10 mouse cellular contexts compared by ENCODE assay signal in the genomic region with DNA sequence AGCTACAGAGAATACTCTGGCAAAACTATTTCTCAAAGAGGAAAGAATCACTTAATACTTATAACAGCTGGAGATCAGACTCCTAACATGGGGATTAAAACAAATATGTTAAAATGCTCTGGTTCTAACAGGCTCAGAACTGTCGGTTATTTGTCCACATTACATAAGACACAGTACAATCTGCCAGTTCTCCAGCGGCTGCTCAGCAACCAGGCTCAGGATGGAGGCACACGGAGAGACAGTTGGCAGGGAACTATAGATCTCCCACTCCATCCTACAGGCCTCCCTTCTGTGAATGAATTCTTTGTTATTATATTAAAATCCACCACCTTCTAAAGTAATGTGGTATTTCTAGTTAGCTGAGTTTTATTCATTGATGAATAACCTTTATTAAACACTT. TPM values are rescaled to one million over a fixed set of nuclear protein-coding genes. Genes with fewer than 3 reads are reported as not detected.
DNase-seq lines count a peak whose midpoint lies in the region.
"Had no signal": no experiment of that assay in that cellular context is flagged by ENCODE, and none has a peak within 500 bp of the region (broad histone marks: within the 10 kb centered on the region; RNA-seq: fewer than 3 reads in every experiment).

No protein-coding gene starts in this region.

- DNase-seq in layer of hippocampus, adult 18-20 months (ENCODE audit: low spot score in 2 of 2), result peak; percentile 70 to 83
- no peak for DNase-seq in layer of hippocampus, postnatal 25 days (ENCODE audit: extremely low spot score in 1 of 2, low spot score in 1 of 2)
- DNase-seq in cerebellum, adult 18-20 months, result peak; percentile 52 to 75
- peak; percentile 37 to 62 for DNase-seq in cerebellum, postnatal 14 days
- peak; percentile 26 to 35 for DNase-seq in left cerebral cortex, postnatal 36 days (ENCODE audit: low spot score in 2 of 2)
- no peak for DNase-seq in urinary bladder, adult 18-20 months (ENCODE audit: low spot score in 2 of 2)
- no peak for DNase-seq in lung, postnatal 10 days
- DNase-seq: kidney, adult 2 months; thymus, adult 2 months had no signal

- intact Hi-C loops in left cerebral cortex, postnatal 36 days (cut with DNase I), result no loop called here

RNA-seq across cellular contexts. Expression of gene Reln, which starts 37.4 kb away (rescaled TPM):
- total RNA-seq in layer of hippocampus, adult 18-20 months (2021), result 10 to 100 TPM; 40.9 to 44.7 TPM
- total RNA-seq in layer of hippocampus, postnatal 25 days (2021), result 10 to 100 TPM; 46.9 to 52.6 TPM
- 10 to 100 TPM; 73.0 to 81.2 TPM for total RNA-seq in left cerebral cortex, postnatal 36 days (2021)
- total RNA-seq: hematopoietic stem cell, adult 5-6 weeks had no signal

Comparison
In these comparisons a context has a peak if more than half of its experiments do, and no peak if none do; other contexts are left out.
1. DNase-seq: peak in layer of hippocampus, adult 18-20 months (2 of 2), cerebellum, adult 18-20 months (2 of 2), cerebellum, postnatal 14 days (2 of 2) and left cerebral cortex, postnatal 36 days (2 of 2); none in layer of hippocampus, postnatal 25 days (0 of 2), urinary bladder, adult 18-20 months (0 of 2) and lung, postnatal 10 days (single experiment).